Mouse (Mus musculus): ENCODE results near the gene Krt4. TPM values are rescaled to one million over a fixed set of nuclear protein-coding genes. Genes with fewer than 3 reads are reported as not detected.

Krt4 gene
- total RNA-seq (2021), result not detected

DNA sequence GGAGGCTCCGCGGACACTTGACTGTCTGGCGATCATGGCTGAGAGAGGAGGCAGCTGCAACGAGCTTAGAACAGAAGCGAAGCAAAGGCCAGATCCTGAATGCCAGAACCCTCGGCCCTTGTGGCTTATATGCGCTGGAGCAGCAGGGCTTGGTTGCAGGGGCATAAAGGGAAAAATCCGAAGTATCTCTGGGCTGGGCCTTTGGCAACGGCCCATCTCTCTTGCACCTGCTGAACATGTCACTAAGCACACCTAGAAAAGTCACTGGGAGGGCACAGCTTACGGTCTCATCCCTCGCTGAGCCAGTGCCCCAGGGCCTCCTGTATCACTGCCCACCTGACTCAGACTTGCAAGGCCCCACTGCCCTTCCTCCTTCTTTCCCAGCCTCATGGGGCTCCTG is at the start of gene Krt4:
Krt4 (minus strand) TSS at position 101 of the 400 bp plus-strand sequence.
- intact Hi-C loops (cut with DNase I), result no loop called here
- DNase-seq (ENCODE audit: low spot score), result no peak

- DNase-seq (ENCODE audit: low spot score), result peak; percentile 79
- intact Hi-C loops (cut with DNase I), result loop anchor here (1.0 to 5.0 kb wide), 3 partner anchors 201 to 636 kb away; no protein-coding TSS in a partner anchor
Observed at GRCm38 (mm10) chr15:101973414-101974077, 49.0 kb upstream of the Krt4 start.

GRCm38 (mm10) chr15:101970536-101970935 is 46.0 kb upstream of the Krt4 start:
- intact Hi-C loops (cut with DNase I), result loop anchor here (5.0 kb wide), 1 partner anchor 633 kb away; no protein-coding TSS in a partner anchor
- DNase-seq (ENCODE audit: low spot score), result no peak

- intact Hi-C loops (cut with DNase I), result no loop called here
- no peak for DNase-seq (ENCODE audit: low spot score)
Observed at GRCm38 (mm10) chr15:101966808-101967207, 42.3 kb upstream of the Krt4 start.

DNA sequence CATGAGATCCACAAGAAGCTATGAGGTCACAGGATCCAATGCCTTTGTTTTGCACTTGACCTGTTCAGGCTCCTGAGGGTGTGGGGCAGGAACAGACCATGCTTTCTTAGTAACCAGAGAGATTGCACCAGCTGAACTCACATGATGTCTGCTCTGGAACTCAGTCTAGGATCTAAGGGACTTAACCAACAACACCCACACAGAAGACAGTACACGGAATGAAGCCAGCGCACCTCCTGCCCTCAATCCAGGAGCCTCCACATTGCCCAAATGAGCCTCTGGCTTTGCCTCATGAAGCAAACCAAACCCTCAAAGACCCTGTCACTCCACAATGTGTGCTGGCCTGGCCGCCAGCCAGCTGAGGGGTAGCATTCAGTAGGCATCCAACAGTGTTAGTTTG is 34.4 kb upstream of the Krt4 start:
- no peak for DNase-seq (ENCODE audit: low spot score)
- intact Hi-C loops (cut with DNase I), result loop anchor here (5.0 kb wide), 1 partner anchor 92 kb away; the partner anchor contains the start of gene Krt77

- DNase-seq (ENCODE audit: low spot score), result no peak
- intact Hi-C loops (cut with DNase I), result no loop called here
Observed at GRCm38 (mm10) chr15:101954187-101954586, 29.7 kb upstream of the Krt4 start, which contains the start of gene Krt78. Gene Krt78, minus strand, starts transcription at chr15:101954287.

DNA sequence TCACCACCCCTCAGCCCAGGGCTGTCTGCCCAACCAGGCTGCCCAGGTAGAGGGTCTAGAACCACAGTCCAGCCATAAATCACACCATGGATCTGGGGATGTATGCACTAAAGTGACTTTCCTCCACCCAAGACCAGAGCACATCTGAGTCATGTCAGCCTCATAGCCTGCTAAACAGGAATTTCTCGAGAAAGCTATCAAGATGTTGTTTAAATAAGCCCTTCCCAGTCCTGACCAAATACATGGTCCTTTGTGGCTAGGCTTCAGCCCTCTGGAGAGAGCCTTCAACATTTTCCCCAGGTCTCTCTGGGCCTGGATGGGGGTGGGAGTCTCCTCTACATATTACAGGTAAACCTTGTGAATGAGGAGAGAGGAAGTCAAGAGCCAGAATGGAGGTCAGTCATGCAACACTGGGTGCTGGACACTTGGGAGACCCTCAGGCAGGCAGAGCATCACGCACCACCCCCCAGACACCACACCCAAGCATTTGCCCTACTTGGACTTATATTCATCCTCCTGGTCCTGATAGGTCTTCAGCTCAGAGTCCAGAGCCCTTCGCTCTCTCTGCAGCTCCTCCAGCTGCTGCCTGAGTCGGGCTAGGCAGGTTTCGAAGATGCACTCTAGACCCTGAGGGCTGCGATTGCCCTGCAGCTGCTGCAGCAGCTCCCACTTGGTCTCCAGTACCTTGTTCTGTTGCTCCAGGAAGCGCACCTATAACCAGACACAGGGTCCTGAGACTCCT is 28.4 kb upstream of the Krt4 start:
- intact Hi-C loops (cut with DNase I), result no loop called here
- DNase-seq (ENCODE audit: low spot score), result no peak

DNA sequence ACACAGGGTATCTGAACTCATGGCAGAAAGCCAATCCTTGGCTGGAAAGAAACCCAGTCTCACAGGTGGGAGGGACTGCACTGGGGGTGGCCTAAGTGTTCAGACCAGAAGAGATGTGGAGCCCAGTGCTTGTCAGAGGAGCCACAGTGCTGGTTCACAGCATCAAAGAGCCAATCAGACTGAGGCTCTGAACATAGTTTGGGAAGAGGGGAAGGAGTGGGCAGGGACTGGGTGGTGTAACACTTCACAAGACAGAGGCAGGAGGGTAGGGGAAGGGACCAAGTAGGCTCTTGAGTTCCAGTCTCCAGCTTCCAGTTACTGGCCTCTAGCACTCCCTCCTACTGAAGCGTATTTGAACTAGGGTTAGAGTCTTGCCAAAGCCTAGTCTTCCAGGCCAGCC is 20.9 kb upstream of the Krt4 start:
- no peak for DNase-seq (ENCODE audit: low spot score)
- intact Hi-C loops (cut with DNase I), result no loop called here

DNA sequence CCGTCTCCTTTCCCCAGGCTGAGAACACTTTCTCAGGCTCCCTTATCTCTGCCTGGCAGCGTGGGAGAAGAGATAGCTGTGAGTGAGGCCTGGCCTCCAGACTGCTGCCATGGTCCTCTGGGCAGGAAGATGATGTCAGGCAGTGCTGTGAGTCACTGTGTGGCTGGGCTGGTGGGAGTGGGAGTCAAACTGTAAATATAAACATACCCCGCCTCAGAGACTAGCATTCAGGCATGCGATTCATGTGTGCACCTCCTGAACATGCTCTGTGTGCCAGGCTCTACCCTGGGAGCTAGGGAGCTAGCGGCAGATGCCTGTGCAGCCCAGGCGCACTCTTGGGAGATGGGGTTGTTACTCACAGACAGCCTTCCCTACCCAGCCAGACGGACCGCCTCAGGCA is 17.4 kb upstream of the Krt4 start:
- intact Hi-C loops (cut with DNase I), result no loop called here

GRCm38 (mm10) chr15:101940274-101940829 is 15.8 kb upstream of the Krt4 start, which contains the start of gene Krt79:
Gene Krt79, minus strand, starts transcription at chr15:101940324.
- no peak for DNase-seq (ENCODE audit: low spot score)
- intact Hi-C loops (cut with DNase I), result no loop called here

More for the DNA sequence above, 17.4 kb upstream of the Krt4 start:
- no peak for DNase-seq (ENCODE audit: low spot score)

GRCm38 (mm10) chr15:101938600-101939308 is 14.2 kb upstream of the Krt4 start:
- no peak for DNase-seq (ENCODE audit: low spot score)
- intact Hi-C loops (cut with DNase I), result no loop called here

DNA sequence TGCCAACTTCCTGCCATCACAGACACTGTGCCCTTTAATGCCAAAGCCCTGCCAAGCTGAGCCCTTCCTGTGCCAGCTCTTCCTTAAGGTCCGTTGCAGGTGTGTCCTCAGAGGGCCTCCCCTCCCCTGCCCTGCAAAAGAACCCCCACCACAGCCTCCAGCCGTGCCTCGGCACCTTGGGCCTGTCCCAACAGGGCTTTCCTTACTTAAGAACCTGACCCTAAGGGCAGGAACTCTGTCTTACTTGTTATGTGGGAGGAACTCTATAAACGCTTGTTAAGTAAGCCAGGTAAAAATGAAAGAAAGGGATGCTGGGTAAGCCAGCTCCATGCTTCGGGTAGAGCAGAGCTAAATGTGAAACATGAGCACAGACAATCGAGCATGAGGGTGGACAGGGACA is 8.5 kb upstream of the Krt4 start:
- DNase-seq (ENCODE audit: low spot score), result no peak
- intact Hi-C loops (cut with DNase I), result no loop called here

DNA sequence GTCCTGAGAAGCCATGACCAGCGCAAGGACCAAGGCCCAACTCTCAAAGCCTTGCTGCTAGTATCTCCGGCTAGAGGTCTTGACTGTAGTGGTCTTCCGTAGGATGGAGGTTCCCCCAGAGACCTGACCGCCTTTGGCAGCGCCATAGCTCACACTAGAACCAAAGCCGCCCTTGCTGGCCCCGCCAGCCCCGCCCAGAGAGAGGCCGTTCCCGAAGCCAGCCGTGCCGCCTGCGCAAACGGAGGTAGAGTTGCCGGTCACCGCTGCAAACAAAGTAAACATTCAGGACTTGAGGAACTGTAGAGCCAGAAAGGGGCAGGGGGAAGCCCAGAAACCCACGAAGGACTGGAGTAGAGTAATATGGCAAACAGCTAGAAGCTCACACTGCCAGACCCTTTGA is 5.1 kb upstream of the Krt4 start:
- intact Hi-C loops (cut with DNase I), result no loop called here
- DNase-seq (ENCODE audit: low spot score), result no peak

- no peak for DNase-seq (ENCODE audit: low spot score)
- intact Hi-C loops (cut with DNase I), result no loop called here
Observed at GRCm38 (mm10) chr15:101929087-101929486, 4.6 kb upstream of the Krt4 start.

DNA sequence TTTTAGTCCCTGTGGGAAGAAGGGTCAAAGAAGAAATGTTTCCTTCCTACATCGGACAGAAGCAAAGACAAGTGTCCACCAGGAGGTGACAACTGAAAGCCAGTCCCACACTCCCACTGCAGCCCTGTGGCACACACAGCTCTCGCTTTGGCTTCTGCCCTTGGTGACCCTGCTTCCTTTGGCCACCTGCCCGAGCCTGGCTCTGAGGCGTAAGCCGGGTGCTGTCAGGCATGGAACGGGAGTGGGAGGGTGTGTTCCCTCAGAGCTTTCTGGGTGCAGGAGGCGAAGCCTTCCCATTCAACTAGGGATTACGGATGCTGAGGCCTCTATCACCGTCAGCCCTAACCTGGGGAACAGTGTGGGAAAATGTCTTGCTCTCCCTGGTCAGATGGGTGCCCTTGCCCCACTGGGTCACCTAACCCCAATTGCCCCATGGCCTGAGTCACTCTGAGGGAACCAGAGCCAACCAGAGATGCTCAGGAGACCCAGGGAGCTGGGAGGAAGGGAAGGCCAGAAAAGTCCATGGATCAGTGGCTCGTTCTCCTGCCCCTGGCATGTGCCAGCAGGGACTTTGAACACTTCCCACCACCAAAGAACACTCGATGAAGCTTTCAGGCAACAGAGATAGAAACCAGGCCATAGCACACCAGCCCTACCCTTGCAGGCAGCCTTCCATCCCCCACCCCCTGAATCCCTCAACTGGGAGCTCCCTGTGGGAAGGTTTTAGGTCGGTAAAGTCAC is 3.0 kb upstream of the Krt4 start:
- intact Hi-C loops (cut with DNase I), result no loop called here
- DNase-seq (ENCODE audit: low spot score), result no peak

GRCm38 (mm10) chr15:101925041-101925440 is 506 bp upstream of the Krt4 start:
- no peak for DNase-seq (ENCODE audit: low spot score)
- intact Hi-C loops (cut with DNase I), result no loop called here

- intact Hi-C loops (cut with DNase I), result no loop called here
- no peak for DNase-seq (ENCODE audit: low spot score)
Observed at GRCm38 (mm10) chr15:101922296-101922695, 2.2 kb downstream of the Krt4 start.

DNA sequence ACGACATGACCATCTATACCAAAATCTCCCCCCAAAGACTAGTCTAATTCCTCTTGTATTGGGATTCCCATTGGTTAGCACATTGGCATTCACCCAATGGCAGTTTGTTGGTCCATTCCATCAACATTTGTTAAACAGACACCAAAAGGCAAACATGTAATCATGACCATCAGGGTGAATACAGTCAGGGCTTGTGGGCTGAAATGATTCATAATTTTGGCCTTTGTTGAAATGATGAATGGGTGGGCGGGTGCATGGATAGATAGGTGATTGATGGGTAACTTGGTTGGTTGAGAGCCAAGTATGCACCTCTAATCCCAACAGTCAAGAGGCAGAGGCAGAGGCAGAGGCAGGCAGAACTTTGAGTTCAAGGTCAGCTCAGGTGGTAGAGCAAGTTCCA is 8.5 kb downstream of the Krt4 start:
- DNase-seq (ENCODE audit: low spot score), result no peak
- intact Hi-C loops (cut with DNase I), result no loop called here

DNA sequence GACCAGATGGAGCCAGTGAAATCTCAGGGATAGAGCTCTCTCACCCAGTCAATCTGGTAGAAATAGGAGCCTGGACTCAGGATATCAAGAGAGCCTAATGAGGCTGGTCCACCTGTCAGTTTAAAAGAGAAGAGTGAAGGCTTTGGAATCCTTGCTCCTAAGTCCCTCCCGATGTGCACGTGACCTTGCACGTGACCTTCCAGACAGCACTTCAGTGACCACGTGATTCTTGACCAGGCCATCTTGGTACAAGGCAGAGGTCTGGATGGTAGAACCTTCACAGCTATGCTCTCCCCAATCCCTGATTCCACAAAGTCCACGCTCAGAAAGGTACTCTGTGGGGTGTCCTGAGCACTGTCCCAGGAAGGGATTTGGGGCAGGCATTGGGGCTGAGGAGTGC is 19.7 kb downstream of the Krt4 start:
- intact Hi-C loops (cut with DNase I), result no loop called here
- DNase-seq (ENCODE audit: low spot score), result no peak

Data from heart, postnatal 25 days (tissue).